In the genomic region with DNA sequence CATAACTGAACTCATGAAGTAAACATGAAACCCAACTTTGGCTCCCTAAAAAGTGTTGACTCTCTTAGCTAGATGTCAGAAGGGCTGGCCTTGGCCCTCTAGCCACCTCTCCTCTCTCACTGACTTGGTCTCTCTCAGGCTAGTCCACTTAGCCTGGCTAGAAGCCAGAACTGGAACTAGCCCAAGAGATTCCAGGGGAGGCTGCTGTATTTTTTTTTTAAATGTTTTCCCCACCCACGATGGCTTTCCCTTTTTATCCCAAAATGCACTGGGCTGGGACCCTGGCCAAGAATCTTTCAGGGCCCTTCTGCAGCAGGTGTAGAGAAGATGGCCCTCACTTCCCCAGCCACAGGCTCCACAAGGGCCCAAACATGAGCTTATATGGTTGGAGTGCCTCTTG, we compare ENCODE assay signal across 9 mouse cellular contexts. TPM values are rescaled to one million over a fixed set of nuclear protein-coding genes. Genes with fewer than 3 reads are reported as not detected.
A peak's percentile ranks its signal among the peaks of the same experiment; 100 is the strongest.
DNase-seq lines count a peak whose midpoint lies in the region; ATAC-seq and TF ChIP-seq lines count a peak whose summit lies in the region.
"Had no signal": no experiment of that assay in that cellular context is flagged by ENCODE, and none has a peak within 500 bp of the region (broad histone marks: within the 10 kb centered on the region; RNA-seq: fewer than 3 reads in every experiment).

No protein-coding gene starts in this region.

- H3K4me2 ChIP-seq in hindbrain, postnatal 0 days (ENCODE audit: low read depth, low read length), result no peak overlapping the region
- no peak overlapping the region for H3K4me2 ChIP-seq in hindbrain, embryonic 11.5 days (replicated peaks; ENCODE audit: low read depth, low read length)

- peaks cover 27% of the 10 kb centered on the region for H3K27me3 ChIP-seq in hindbrain, postnatal 0 days (ENCODE audit: insufficient read depth, low read length)
- H3K27me3 ChIP-seq in hindbrain, embryonic 11.5 days (ENCODE audit: control insufficient read depth, insufficient read depth, low read length), result peaks cover 37% of the 10 kb centered on the region

- no peaks in the 10 kb centered on the region for H3K9me3 ChIP-seq in hindbrain, postnatal 0 days (ENCODE audit: low read length)
- H3K9me3 ChIP-seq in hindbrain, embryonic 11.5 days (ENCODE audit: control insufficient read depth, low read length), result no peaks in the 10 kb centered on the region

- H3K4me3 ChIP-seq in hindbrain, postnatal 0 days (ENCODE audit: low read length), result no peak overlapping the region
- H3K4me3 ChIP-seq in hindbrain, embryonic 11.5 days (ENCODE audit: low read depth, low read length), result no peak overlapping the region

- peak; percentile 52 for DNase-seq in hindbrain, postnatal 0 days (ENCODE audit: low spot score)
- DNase-seq in hindbrain, embryonic 11.5 days (ENCODE audit: low spot score), result no peak
- DNase-seq in gastrocnemius, postnatal 10 days, result peak; percentile 75
- DNase-seq in kidney, postnatal 10 days, result peak; percentile 78
- DNase-seq in ovary, postnatal 36 days (ENCODE audit: low spot score), result peak; percentile 63
- DNase-seq in spleen, adult 18-20 months, result no peak
- DNase-seq in frontal cortex, postnatal 10 days (ENCODE audit: low spot score in 2 of 2), result no peak
- DNase-seq: retina, postnatal 1 day had no signal

- H3K9ac ChIP-seq in hindbrain, postnatal 0 days (replicated peaks; ENCODE audit: low read length), result no peak overlapping the region
- no peak overlapping the region for H3K9ac ChIP-seq in hindbrain, embryonic 11.5 days (ENCODE audit: low read depth, low read length)

- no peaks in the 10 kb centered on the region for H3K4me1 ChIP-seq in hindbrain, postnatal 0 days (ENCODE audit: insufficient read depth, low read length)
- H3K4me1 ChIP-seq in hindbrain, embryonic 11.5 days (replicated peaks; ENCODE audit: control insufficient read depth, insufficient read depth, low read length), result peaks cover 2% of the 10 kb centered on the region; the same call in 1 of the 2 replicates

- WGBS in hindbrain, postnatal 0 days, result 17% methylated on average over 1 of the region's 1 CpGs
- 78% methylated on average over 1 of the region's 1 CpGs for WGBS in hindbrain, embryonic 11.5 days

- H3K36me3 ChIP-seq in hindbrain, postnatal 0 days (ENCODE audit: insufficient read depth, low read length), result no peaks in the 10 kb centered on the region
- no peaks in the 10 kb centered on the region for H3K36me3 ChIP-seq in hindbrain, embryonic 11.5 days (ENCODE audit: control insufficient read depth, insufficient read depth, low read length)

- no peak overlapping the region for H3K27ac ChIP-seq in hindbrain, postnatal 0 days
- no peak overlapping the region for H3K27ac ChIP-seq in hindbrain, embryonic 11.5 days (ENCODE audit: low read depth, low read length)

- no peak for TF ChIP-seq CTCF in hindbrain, postnatal 0 days (IDR thresholded peaks at IDR 0.05; ENCODE audit: low read depth)

- ATAC-seq in hindbrain, postnatal 0 days, result no peak
- ATAC-seq in hindbrain, embryonic 11.5 days (ENCODE audit: low FRiP score), result no peak
- ATAC-seq in megakaryocyte-erythroid progenitor cell, adult 5-6 weeks (replicated peaks; ENCODE audit: low FRiP score, low TSS enrichment, poor library complexity, severe bottlenecking), result no peak

RNA-seq across cellular contexts. Expression of a gene that starts 4.2 kb away (rescaled TPM):
- total RNA-seq in hindbrain, postnatal 0 days (2014; rRNA removed), result 0.72 and 1.9 TPM in 2 replicates
- 1.5 and 1.8 TPM in 2 replicates for polyA plus RNA-seq in hindbrain, postnatal 0 days (2015; fragmentation: Nextera tagmentation; extraction: Ambion mirVana)
- 0.54 and 0.66 TPM in 2 replicates for polyA plus RNA-seq in hindbrain, embryonic 11.5 days (2014; fragmentation: Nextera tagmentation; extraction: Ambion mirVana)
- total RNA-seq in gastrocnemius, postnatal 10 days (2021), result 1 to 10 TPM; 3.7 to 5.9 TPM
- 0.76 TPM in 1 of 2 replicates, not detected in the other for total RNA-seq in megakaryocyte-erythroid progenitor cell, adult 5-6 weeks (2014; fragmentation: Nextera tagmentation)
- not detected in 2 replicates for total RNA-seq in megakaryocyte-erythroid progenitor cell, adult 5-6 weeks (2017)

RNA-seq across cellular contexts. Expression of a gene that starts 16.5 kb away (rescaled TPM):
- total RNA-seq in hindbrain, postnatal 0 days (2014; rRNA removed), result 72.6 and 83.3 TPM in 2 replicates
- 52.0 and 57.1 TPM in 2 replicates for polyA plus RNA-seq in hindbrain, postnatal 0 days (2015; fragmentation: Nextera tagmentation; extraction: Ambion mirVana)
- 5.6 and 6.1 TPM in 2 replicates for polyA plus RNA-seq in hindbrain, embryonic 11.5 days (2014; fragmentation: Nextera tagmentation; extraction: Ambion mirVana)
- 1 to 10 TPM; 4.5 to 8.6 TPM for total RNA-seq in gastrocnemius, postnatal 10 days (2021)
- not detected in 2 replicates for total RNA-seq in megakaryocyte-erythroid progenitor cell, adult 5-6 weeks (2014; fragmentation: Nextera tagmentation)
- total RNA-seq in megakaryocyte-erythroid progenitor cell, adult 5-6 weeks (2017), result not detected in 2 replicates

RNA-seq across cellular contexts. Expression of a gene that starts 27.2 kb away (rescaled TPM):
- 0.75 and 0.99 TPM in 2 replicates for total RNA-seq in hindbrain, postnatal 0 days (2014; rRNA removed)
- polyA plus RNA-seq in hindbrain, postnatal 0 days (2015; fragmentation: Nextera tagmentation; extraction: Ambion mirVana), result 0.19 and 0.28 TPM in 2 replicates
- polyA plus RNA-seq in hindbrain, embryonic 11.5 days (2014; fragmentation: Nextera tagmentation; extraction: Ambion mirVana), result 0.10 and 0.15 TPM in 2 replicates
- 1 to 10 TPM; 1.2 to 1.4 TPM for total RNA-seq in gastrocnemius, postnatal 10 days (2021)
- 0.22 and 0.48 TPM in 2 replicates for total RNA-seq in megakaryocyte-erythroid progenitor cell, adult 5-6 weeks (2014; fragmentation: Nextera tagmentation)
- total RNA-seq in megakaryocyte-erythroid progenitor cell, adult 5-6 weeks (2017), result not detected in 2 replicates

Comparison
In these comparisons a context has a peak if more than half of its experiments do, and no peak if none do; other contexts are left out.
1. DNase-seq: peak in hindbrain, postnatal 0 days (single experiment), gastrocnemius, postnatal 10 days (single experiment), kidney, postnatal 10 days (single experiment) and ovary, postnatal 36 days (single experiment); none in hindbrain, embryonic 11.5 days (single experiment), spleen, adult 18-20 months (0 of 2) and frontal cortex, postnatal 10 days (0 of 2).